Mouse (Mus musculus): ENCODE data around the gene Pex5l. TPM values are rescaled to one million over a fixed set of nuclear protein-coding genes. Genes with fewer than 3 reads are reported as not detected.

Pex5l gene
- polyA plus RNA-seq, 1 experiment from 2014 or later, result 0.39 TPM

- DNase-seq (ENCODE audit: low spot score), result no peak
Measured at GRCm38 (mm10) chr3:33068146-33068545, 74.9 kb downstream of the Pex5l start.

- no peak for DNase-seq (ENCODE audit: low spot score)
Measured at GRCm38 (mm10) chr3:33063590-33063989, 79.5 kb downstream of the Pex5l start.

- no peak for DNase-seq (ENCODE audit: low spot score)
Measured at GRCm38 (mm10) chr3:33061428-33061827, 81.6 kb downstream of the Pex5l start.

GRCm38 (mm10) chr3:33061016-33061415, 82.0 kb downstream of the Pex5l start:
- no peak for DNase-seq (ENCODE audit: low spot score)

- no peak for DNase-seq (ENCODE audit: low spot score)
Measured at GRCm38 (mm10) chr3:33060343-33060937, 82.6 kb downstream of the Pex5l start.

GRCm38 (mm10) chr3:33048304-33048703, 94.7 kb downstream of the Pex5l start:
- DNase-seq (ENCODE audit: low spot score), result no peak

GRCm38 (mm10) chr3:33044799-33045106, 98.3 kb downstream of the Pex5l start:
- no peak for DNase-seq (ENCODE audit: low spot score)

GRCm38 (mm10) chr3:33043896-33044798, 98.9 kb downstream of the Pex5l start:
- no peak for DNase-seq (ENCODE audit: low spot score)

GRCm38 (mm10) chr3:33024566-33024965, 118.5 kb downstream of the Pex5l start:
- no peak for DNase-seq (ENCODE audit: low spot score)

- DNase-seq (ENCODE audit: low spot score), result no peak
Measured at GRCm38 (mm10) chr3:33003901-33004300, 139.1 kb downstream of the Pex5l start.

GRCm38 (mm10) chr3:33001769-33002168, 141.3 kb downstream of the Pex5l start:
- no peak for DNase-seq (ENCODE audit: low spot score)

GRCm38 (mm10) chr3:33000383-33001015, 142.5 kb downstream of the Pex5l start:
- no peak for DNase-seq (ENCODE audit: low spot score)

- DNase-seq (ENCODE audit: low spot score), result no peak
Measured at GRCm38 (mm10) chr3:32991713-32992575, 151.1 kb downstream of the Pex5l start.

GRCm38 (mm10) chr3:32987806-32988205, 155.2 kb downstream of the Pex5l start:
- DNase-seq (ENCODE audit: low spot score), result no peak

GRCm38 (mm10) chr3:32985141-32985540, 157.9 kb downstream of the Pex5l start:
- DNase-seq (ENCODE audit: low spot score), result no peak

GRCm38 (mm10) chr3:32979981-32980380, 163.1 kb downstream of the Pex5l start:
- DNase-seq (ENCODE audit: low spot score), result no peak

GRCm38 (mm10) chr3:32979238-32979637, 163.8 kb downstream of the Pex5l start:
- no peak for DNase-seq (ENCODE audit: low spot score)

- no peak for DNase-seq (ENCODE audit: low spot score)
Measured at GRCm38 (mm10) chr3:32970257-32970656, 172.8 kb downstream of the Pex5l start.

- DNase-seq (ENCODE audit: low spot score), result no peak
Measured at GRCm38 (mm10) chr3:32968671-32969425, 174.2 kb downstream of the Pex5l start.

- no peak for DNase-seq (ENCODE audit: low spot score)
Measured at GRCm38 (mm10) chr3:32965528-32965927, 177.5 kb downstream of the Pex5l start.

- DNase-seq (ENCODE audit: low spot score), result no peak
Measured at GRCm38 (mm10) chr3:32961494-32961893, 181.6 kb downstream of the Pex5l start.

All from thymus, postnatal 0 days (tissue).